Mouse (Mus musculus) megakaryocyte, embryonic 14.5 days (primary cell): ENCODE data around the gene Gcnt3.

Source experiments
- FLI1 ChIP-seq: IDR thresholded peaks from 2 replicates; pipeline ENCODE4 v1.6.1; 2012; ENCODE audit warnings: low read length, inconsistent platforms, mixed read lengths
- GATA1 ChIP-seq: IDR thresholded peaks from 3 replicates; pipeline ENCODE4 v1.6.1; 2012; ENCODE audit warnings: mixed read lengths, low read length, inconsistent platforms, borderline replicate concordance

GRCm38 (mm10) chr9:70024648-70025047 lies 13.2 kb downstream of the Gcnt3 start:
- no peak for TF ChIP-seq GATA1
- TF ChIP-seq FLI1: no peak
